Mouse (Mus musculus) E14TG2a.4 (cell line): ENCODE measurements around the gene Map3k6.

Experiments used
- H3K27me3 ChIP-seq: 2 replicates; pipeline ENCODE4 v1.6.1; 2014; ENCODE audit warnings: low read length, control low read depth; ENCODE audit not compliant: insufficient read depth
- H3K36me3 ChIP-seq: 2 replicates; pipeline ENCODE4 v1.6.1; 2014; ENCODE audit warnings: low read length, control low read depth; ENCODE audit not compliant: insufficient read depth
- H3K4me1 ChIP-seq: replicated peaks from 2 replicates; pipeline ENCODE4 v1.6.1; 2014; ENCODE audit warnings: low read depth, low read length, control low read depth
- H3K4me3 ChIP-seq: replicated peaks from 2 replicates; pipeline ENCODE4 v1.5.1; 2014; ENCODE audit warnings: mild to moderate bottlenecking, low read length
- H3K9me3 ChIP-seq: 2 replicates; pipeline ENCODE4 v1.6.1; 2014; ENCODE audit warnings: low read length, control low read depth
- CTCF ChIP-seq: conservative IDR thresholded peaks from 2 replicates; pipeline ENCODE4 v1.5.1; 2014; ENCODE audit warnings: low read length
- NANOG ChIP-seq: IDR thresholded peaks from 2 replicates; pipeline ENCODE4 v1.6.1; 2014; ENCODE audit warnings: borderline replicate concordance, low read length, mixed read lengths
- POU5F1 ChIP-seq: IDR thresholded peaks from 2 replicates; pipeline ENCODE4 v1.6.1; 2014; ENCODE audit warnings: low read length, borderline replicate concordance

The Map3k6 gene

GRCm38 (mm10) chr4:133200343-133200742 is 40.3 kb upstream of the Map3k6 start:
- H3K9me3 ChIP-seq = no peaks in the 10 kb centered on the region
- no peak for TF ChIP-seq NANOG
- no peak for TF ChIP-seq POU5F1
- TF ChIP-seq CTCF = no peak
- H3K4me3 ChIP-seq = peak overlapping the region; percentile 54
- H3K36me3 ChIP-seq = peaks cover 36% of the 10 kb centered on the region
- peaks cover 81% of the 10 kb centered on the region for H3K4me1 ChIP-seq
- no peaks in the 10 kb centered on the region for H3K27me3 ChIP-seq

DNA sequence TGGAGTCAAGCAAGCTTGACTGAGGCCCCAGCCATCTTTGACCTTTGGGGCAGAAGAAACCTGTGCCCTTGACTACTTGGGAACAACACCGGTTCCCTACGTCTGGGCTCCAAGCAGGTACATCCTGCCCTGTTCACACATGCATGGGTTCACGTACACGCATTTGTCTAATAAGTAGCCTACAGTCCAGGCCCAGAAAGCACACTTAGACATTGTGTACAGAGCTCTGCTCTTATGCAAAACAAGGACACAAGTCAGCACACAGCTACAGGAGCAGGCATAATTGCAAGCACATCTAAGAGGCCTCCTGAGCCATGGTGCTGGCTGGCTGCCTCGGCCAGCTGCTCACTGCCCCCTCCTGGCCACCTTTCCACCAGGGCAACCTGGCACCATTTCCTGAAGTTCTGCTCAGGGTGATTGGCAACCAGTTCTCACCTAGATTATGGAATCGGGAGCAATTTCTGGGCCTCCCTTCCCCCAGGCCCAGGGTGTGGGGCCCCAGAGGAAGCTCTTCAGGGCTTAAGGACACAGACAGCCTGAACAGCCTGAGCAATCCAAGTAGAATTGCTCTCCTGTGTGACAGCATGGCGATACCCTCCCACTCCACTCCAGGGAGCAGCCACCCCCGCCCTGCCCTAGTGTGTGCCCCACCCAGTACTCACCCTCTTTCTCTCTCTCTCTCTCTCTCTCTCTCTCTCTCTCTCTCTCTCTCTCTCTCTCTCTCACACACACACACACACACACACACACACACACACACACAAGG is 39.4 kb upstream of the Map3k6 start:
- peak; percentile 13; the same call in 1 of the 2 replicates for TF ChIP-seq CTCF
- no peak for TF ChIP-seq POU5F1
- H3K27me3 ChIP-seq = no peaks in the 10 kb centered on the region
- no peaks in the 10 kb centered on the region for H3K9me3 ChIP-seq
- peaks cover 27% of the 10 kb centered on the region for H3K36me3 ChIP-seq
- H3K4me3 ChIP-seq = peak overlapping the region; percentile 54
- H3K4me1 ChIP-seq = peaks cover 72% of the 10 kb centered on the region

DNA sequence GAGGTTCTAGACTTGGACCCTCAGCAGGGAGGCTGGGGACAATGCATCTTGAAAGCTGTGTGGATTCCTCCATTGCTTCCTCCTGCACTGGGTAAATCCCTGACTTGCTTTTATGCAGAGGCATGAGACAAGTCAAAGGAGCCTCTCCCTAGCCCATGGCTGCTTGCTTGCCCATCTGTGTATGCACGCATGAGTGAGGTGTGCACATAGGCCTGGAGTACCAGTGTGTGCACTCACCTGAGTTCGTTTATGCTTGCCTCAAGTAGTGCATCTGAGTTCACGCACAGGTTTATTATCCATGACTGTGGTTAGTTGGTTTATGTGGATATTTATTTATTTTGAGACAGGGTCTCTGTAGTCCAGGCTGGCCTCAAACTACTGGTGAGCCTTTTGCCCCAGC is 38.4 kb upstream of the Map3k6 start:
- H3K27me3 ChIP-seq = no peaks in the 10 kb centered on the region
- TF ChIP-seq NANOG = no peak
- no peak for TF ChIP-seq CTCF
- TF ChIP-seq POU5F1 = no peak
- H3K4me1 ChIP-seq = peaks cover 62% of the 10 kb centered on the region
- H3K9me3 ChIP-seq = no peaks in the 10 kb centered on the region
- H3K36me3 ChIP-seq = peaks cover 17% of the 10 kb centered on the region
- H3K4me3 ChIP-seq = no peak overlapping the region

GRCm38 (mm10) chr4:133203591-133203990 is 37.0 kb upstream of the Map3k6 start:
- Histone ChIP-seq H3K4me3 (no peak overlapping the region), H3K36me3 (peaks cover 8% of the 10 kb centered on the region), H3K27me3 (peaks cover 3% of the 10 kb centered on the region; the same call in 1 of the 2 replicates), H3K9me3 (no peaks in the 10 kb centered on the region), H3K4me1 (peaks cover 48% of the 10 kb centered on the region)
- TF ChIP-seq CTCF = no peak
- TF ChIP-seq NANOG = no peak
- no peak for TF ChIP-seq POU5F1

- Histone ChIP-seq H3K36me3 (0 out of 2 replicates have a peak, but pooled peaks cover 3% of the 10 kb centered on the region), H3K4me1 (peaks cover 40% of the 10 kb centered on the region), H3K4me3 (no peak overlapping the region), H3K9me3 (no peaks in the 10 kb centered on the region), H3K27me3 (peaks cover 9% of the 10 kb centered on the region)
- TF ChIP-seq NANOG (no peak), POU5F1 (no peak), CTCF (no peak)
Measured at GRCm38 (mm10) chr4:133204379-133204778, 36.2 kb upstream of the Map3k6 start.

- Histone ChIP-seq H3K27me3 (peaks cover 46% of the 10 kb centered on the region), H3K36me3 (no peaks in the 10 kb centered on the region), H3K4me1 (peaks cover 44% of the 10 kb centered on the region), H3K4me3 (no peak overlapping the region), H3K9me3 (no peaks in the 10 kb centered on the region)
- TF ChIP-seq POU5F1 (no peak), CTCF (peak; percentile 99), NANOG (no peak)
Measured at GRCm38 (mm10) chr4:133209366-133209765, 31.3 kb upstream of the Map3k6 start.

DNA sequence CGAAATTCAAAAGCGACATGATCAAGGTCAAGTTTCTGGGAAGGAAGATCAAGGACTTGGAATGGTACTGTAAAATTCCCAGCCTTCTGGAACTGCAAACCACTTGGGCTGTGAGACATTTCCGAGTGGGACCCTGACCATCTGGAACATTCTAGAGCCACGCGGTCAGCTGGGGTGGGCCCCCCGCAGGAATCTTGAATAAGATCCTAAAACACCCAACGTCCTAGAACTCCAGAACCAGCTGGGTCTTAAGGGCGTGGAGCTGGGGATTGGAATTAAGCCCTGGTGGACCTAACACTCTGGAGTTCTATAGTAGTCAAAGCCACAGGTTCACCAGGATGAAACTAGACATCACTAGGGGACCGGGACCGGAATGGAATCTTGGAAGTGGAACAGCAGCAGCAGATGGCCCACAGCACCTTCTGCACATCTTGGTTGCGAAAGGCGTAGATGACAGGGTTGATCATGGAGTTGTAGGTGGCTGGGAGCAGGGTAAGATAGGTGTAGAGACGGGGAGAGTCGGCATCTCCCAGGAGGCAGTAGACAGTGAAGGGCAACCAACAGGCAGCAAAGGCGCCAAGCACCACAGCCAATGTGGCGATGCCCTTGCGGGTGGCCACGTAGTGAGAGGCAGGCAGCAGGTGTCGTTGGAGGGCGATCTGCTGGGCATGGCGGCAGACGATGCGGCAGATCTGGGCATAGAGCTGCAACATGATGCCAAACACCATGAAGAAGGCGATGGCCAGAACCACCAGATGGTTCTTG is 30.4 kb upstream of the Map3k6 start:
- Histone ChIP-seq H3K9me3 (no peaks in the 10 kb centered on the region), H3K36me3 (no peaks in the 10 kb centered on the region), H3K27me3 (peaks cover 46% of the 10 kb centered on the region), H3K4me3 (no peak overlapping the region), H3K4me1 (peaks cover 35% of the 10 kb centered on the region)
- TF ChIP-seq CTCF = no peak

DNA sequence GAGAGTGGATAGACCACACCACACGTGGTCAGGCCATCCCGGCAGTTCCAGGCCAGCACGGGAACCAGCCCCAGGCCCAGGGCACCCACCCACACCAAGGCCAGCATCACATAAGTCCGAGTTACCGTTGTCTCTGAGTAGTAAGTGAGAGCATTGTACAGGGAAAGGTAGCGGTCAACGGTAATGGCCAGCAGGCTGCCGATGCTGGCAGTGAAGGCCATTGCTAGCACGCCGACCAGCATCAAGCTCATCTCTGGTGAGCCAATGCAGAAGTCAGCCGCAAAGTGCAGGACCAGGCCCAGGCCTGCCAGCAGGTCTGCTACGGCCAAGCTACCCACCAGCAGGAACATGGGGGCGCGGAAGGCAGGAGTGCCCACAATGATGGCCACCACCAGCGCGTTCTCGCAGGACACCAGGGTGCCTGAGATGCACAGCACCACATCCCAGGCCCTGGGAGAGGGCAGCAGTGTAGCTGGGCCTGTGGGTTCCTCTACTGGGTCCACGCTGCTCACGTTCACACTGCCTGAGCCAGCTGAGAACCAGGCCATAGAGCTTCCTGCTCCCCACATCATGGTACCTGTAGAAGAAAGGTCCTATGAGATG is 29.7 kb upstream of the Map3k6 start:
- Histone ChIP-seq H3K36me3 (no peaks in the 10 kb centered on the region), H3K4me1 (peaks cover 35% of the 10 kb centered on the region), H3K27me3 (peaks cover 46% of the 10 kb centered on the region), H3K9me3 (no peaks in the 10 kb centered on the region), H3K4me3 (no peak overlapping the region)
- TF ChIP-seq POU5F1 = no peak
- TF ChIP-seq NANOG = no peak
- no peak for TF ChIP-seq CTCF
